Mouse (Mus musculus): ENCODE results near the gene Set. TPM values are rescaled to one million over a fixed set of nuclear protein-coding genes. Genes with fewer than 3 reads are reported as not detected.

The Set gene
- total and polyA plus RNA-seq, 3 experiments = 751 to 849 (median 806) TPM

DNA sequence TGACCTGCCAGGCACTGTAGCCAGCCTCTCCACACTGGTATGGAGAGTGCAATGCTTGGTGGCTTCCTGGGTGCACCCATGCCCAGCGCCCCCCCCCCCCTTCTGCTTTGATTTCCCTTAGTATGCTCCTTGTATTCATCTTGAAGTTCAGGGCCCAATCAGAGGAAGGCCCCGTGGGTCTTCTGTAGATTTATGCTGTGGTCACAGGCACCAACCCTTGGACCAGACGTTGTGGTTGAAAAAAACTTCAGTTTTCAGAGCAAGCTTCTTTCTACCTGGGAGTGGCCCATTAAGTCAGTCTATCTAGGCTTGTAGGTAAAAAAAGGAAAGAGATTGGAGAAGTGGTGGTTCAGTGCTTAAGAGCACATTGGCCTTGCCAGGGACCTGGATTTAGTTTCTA, 6.6 kb downstream of the Set start:
- no peaks in the 10 kb centered on the region for H3K27me3 ChIP-seq (ENCODE audit: insufficient read depth, low read length)
- H3K9me3 ChIP-seq (replicated peaks) = no peaks in the 10 kb centered on the region
- H3K36me3 ChIP-seq (replicated peaks) = peaks cover 20% of the 10 kb centered on the region
- ATAC-seq (ENCODE audit: extremely low read depth, insufficient number of reproducible peaks, low FRiP score, poor library complexity, severe bottlenecking) = no peak
- peaks cover 54% of the 10 kb centered on the region for H3K4me1 ChIP-seq (ENCODE audit: insufficient read depth, low read depth, low read length)
- H3K4me3 ChIP-seq (ENCODE audit: low read depth, low read length) = peak overlapping the region; percentile 80
- TF ChIP-seq GATA1 (IDR thresholded peaks at IDR 0.05; ENCODE audit: borderline replicate concordance, low read length) (no peak), POLR2AphosphoS5 (IDR thresholded peaks at IDR 0.05; ENCODE audit: insufficient replicate concordance, low read depth, low read length) (no peak), TAL1 (conservative IDR thresholded peaks at IDR 0.05; ENCODE audit: low read depth, low read length) (no peak)
- DNase-seq (ENCODE audit: low spot score) = no peak

DNA sequence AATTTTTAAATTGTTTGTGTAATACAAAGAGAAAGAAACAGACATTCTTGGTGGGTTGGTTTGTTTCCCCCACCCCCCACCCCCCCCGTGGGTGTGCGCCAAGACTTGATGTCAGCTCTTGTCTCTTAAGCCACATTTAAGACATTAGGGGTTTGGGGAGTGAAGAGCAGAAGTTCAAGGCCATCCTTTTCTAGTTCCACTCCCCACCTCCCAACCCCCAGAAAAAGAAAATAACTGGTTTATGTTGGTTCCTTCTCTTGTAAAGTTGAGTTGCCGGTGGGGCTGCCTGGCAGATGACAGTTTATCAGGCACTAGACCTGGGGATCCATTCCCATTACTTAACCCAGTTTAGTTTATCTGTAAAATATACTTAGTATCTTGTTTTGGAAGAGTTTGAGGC, 7.1 kb downstream of the Set start:
- Histone ChIP-seq H3K36me3 (replicated peaks) (peaks cover 25% of the 10 kb centered on the region), H3K27me3 (ENCODE audit: insufficient read depth, low read length) (no peaks in the 10 kb centered on the region), H3K4me1 (ENCODE audit: insufficient read depth, low read depth, low read length) (peaks cover 59% of the 10 kb centered on the region), H3K4me3 (ENCODE audit: low read depth, low read length) (peak overlapping the region; percentile 80), H3K9me3 (replicated peaks) (no peaks in the 10 kb centered on the region)
- DNase-seq (ENCODE audit: low spot score) (no peak), ATAC-seq (ENCODE audit: extremely low read depth, insufficient number of reproducible peaks, low FRiP score, poor library complexity, severe bottlenecking) (no peak)
- TF ChIP-seq GATA2 (IDR thresholded peaks at IDR 0.05; ENCODE audit: borderline replicate concordance, low read depth, low read length) = no peak
- TF ChIP-seq CTCF (IDR thresholded peaks at IDR 0.05; ENCODE audit: low read depth, low read length) = no peak
- no peak for TF ChIP-seq GATA1 (IDR thresholded peaks at IDR 0.05; ENCODE audit: borderline replicate concordance, low read length)
- no peak for TF ChIP-seq TAL1 (conservative IDR thresholded peaks at IDR 0.05; ENCODE audit: low read depth, low read length)

DNA sequence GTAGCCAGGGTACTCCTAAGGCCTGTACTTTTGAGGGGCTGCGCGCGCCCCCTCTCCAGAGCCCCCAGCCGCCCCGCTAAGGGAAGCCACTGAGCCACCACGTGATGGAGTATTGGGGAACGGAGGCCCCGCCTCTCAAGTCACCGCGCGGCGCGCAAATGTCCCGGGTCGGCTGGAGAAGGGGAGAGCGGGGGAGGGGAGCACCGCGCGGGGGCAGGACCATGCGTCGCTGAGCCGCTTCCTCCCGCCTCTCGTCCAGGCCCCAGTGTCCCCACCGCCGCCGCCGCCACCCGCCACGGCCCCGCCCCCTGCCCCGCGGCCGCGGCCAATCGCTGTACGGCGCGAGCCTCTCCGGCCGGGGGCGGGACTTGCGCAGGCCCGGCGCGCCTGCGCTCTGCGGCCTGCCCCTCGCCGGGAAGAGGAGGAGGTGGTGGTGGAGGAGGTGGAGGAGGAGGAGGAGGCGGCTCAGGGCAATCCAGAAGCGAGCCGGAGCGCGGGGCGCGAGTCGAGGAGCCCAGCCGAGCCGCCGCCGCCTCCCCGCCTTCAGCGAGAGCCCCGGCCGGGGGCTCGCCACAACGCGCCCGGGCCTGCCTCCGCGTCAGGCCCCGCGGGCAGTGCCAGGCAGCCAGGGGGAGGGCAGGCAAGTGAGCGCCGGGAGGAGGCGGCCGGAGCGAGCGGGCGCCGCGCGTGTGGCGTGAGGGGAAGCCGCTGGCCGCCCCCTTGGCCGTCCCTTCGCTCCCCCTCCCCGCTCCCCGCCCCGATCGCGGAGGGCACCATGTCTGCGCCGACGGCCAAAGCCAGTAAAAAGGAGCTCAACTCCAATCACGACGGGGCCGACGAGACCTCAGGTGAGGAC, 9.1 kb downstream of the Set start:
- H3K4me3 ChIP-seq (ENCODE audit: low read depth, low read length) = peak overlapping the region; percentile 92
- ATAC-seq (ENCODE audit: extremely low read depth, insufficient number of reproducible peaks, low FRiP score, poor library complexity, severe bottlenecking) (peak; percentile 66), DNase-seq (ENCODE audit: low spot score) (peak; percentile 93)
- TF ChIP-seq CTCF (IDR thresholded peaks at IDR 0.05; ENCODE audit: low read depth, low read length) = no peak
- no peak for TF ChIP-seq GATA1 (IDR thresholded peaks at IDR 0.05; ENCODE audit: borderline replicate concordance, low read length)
- TF ChIP-seq GATA2 (IDR thresholded peaks at IDR 0.05; ENCODE audit: borderline replicate concordance, low read depth, low read length) = no peak
- TF ChIP-seq POLR2AphosphoS5 (IDR thresholded peaks at IDR 0.05; ENCODE audit: insufficient replicate concordance, low read depth, low read length) = no peak
- TF ChIP-seq TAL1 (conservative IDR thresholded peaks at IDR 0.05; ENCODE audit: low read depth, low read length) = no peak
- H3K27me3 ChIP-seq (ENCODE audit: insufficient read depth, low read length) = no peaks in the 10 kb centered on the region
- peaks cover 41% of the 10 kb centered on the region for H3K36me3 ChIP-seq (replicated peaks)
- H3K4me1 ChIP-seq (ENCODE audit: insufficient read depth, low read depth, low read length) = peaks cover 62% of the 10 kb centered on the region
- no peaks in the 10 kb centered on the region for H3K9me3 ChIP-seq (replicated peaks)

DNA sequence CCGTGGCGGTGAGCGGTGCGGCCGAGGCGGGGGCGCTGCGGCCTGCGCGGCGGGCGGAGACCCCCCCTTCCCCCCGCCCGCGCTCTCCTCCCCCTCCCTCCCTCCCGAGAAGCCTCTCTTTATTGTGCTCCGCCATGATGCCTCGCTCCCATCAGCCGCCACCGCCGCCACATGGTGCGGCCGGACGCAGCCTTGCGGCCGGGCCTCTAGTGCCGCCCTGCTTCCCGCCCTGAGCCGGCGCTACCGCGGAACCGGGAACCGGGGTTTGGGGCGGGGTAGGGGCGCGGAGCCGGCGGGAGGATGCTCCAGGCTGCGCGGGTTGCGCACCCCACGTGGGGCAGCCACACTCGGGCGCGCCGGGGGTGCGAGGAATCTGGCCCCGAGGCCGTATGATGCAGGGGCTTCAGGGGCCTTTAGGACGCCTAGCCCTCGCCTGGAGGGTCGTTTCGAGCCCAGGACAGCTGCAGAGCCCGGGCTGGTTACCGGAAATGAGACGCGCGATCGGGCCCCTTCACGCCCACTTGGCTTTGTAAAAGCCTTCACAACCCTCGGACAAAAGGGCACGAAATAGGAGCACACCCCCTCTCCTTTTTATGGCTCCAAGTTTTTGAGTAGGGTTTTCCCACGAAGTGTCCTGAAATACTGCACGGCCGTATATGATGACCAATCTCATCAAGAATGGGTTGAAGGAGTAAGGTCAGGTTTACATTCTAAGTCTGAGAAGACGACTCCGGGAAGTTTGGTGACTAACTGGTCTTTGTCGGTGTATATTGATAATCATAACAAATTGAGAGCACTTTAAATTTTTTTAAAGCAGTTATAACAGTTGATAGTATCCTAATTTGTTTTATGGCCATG, 10.1 kb downstream of the Set start:
- no peaks in the 10 kb centered on the region for H3K9me3 ChIP-seq (replicated peaks)
- peak overlapping the region; percentile 92 for H3K4me3 ChIP-seq (ENCODE audit: low read depth, low read length)
- H3K36me3 ChIP-seq (replicated peaks) = peaks cover 43% of the 10 kb centered on the region
- no peaks in the 10 kb centered on the region for H3K27me3 ChIP-seq (ENCODE audit: insufficient read depth, low read length)
- DNase-seq (ENCODE audit: low spot score) (peak; percentile 52), ATAC-seq (ENCODE audit: extremely low read depth, insufficient number of reproducible peaks, low FRiP score, poor library complexity, severe bottlenecking) (no peak)
- no peak for TF ChIP-seq GATA2 (IDR thresholded peaks at IDR 0.05; ENCODE audit: borderline replicate concordance, low read depth, low read length)
- peaks cover 54% of the 10 kb centered on the region for H3K4me1 ChIP-seq (ENCODE audit: insufficient read depth, low read depth, low read length)

DNA sequence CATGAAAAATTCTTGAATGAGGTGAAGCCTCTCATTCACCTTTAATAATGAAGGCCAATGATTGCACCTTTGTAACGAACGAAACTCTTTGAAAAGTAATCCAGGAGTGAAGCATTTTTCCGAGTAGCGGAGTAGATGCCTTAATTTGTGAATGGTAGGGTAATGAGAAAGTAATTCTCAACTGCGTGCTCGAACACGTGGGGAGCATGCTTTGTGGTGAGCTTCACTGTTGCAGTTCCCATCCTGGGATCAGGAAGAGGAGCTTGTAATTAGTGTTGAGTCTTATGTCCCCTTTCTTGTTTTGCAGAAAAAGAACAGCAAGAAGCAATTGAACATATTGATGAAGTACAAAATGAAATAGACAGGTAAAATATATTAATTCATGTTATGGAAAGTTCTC, 10.8 kb downstream of the Set start:
- peak overlapping the region; percentile 92 for H3K4me3 ChIP-seq (ENCODE audit: low read depth, low read length)
- DNase-seq (ENCODE audit: low spot score) = no peak
- TF ChIP-seq TAL1 (conservative IDR thresholded peaks at IDR 0.05; ENCODE audit: low read depth, low read length) (no peak), GATA2 (IDR thresholded peaks at IDR 0.05; ENCODE audit: borderline replicate concordance, low read depth, low read length) (no peak), POLR2AphosphoS5 (IDR thresholded peaks at IDR 0.05; ENCODE audit: insufficient replicate concordance, low read depth, low read length) (no peak), CTCF (IDR thresholded peaks at IDR 0.05; ENCODE audit: low read depth, low read length) (no peak), GATA1 (IDR thresholded peaks at IDR 0.05; ENCODE audit: borderline replicate concordance, low read length) (no peak)
- H3K4me1 ChIP-seq (ENCODE audit: insufficient read depth, low read depth, low read length) = peaks cover 54% of the 10 kb centered on the region
- peaks cover 48% of the 10 kb centered on the region for H3K36me3 ChIP-seq (replicated peaks)
- H3K9me3 ChIP-seq (replicated peaks) = no peaks in the 10 kb centered on the region
- no peaks in the 10 kb centered on the region for H3K27me3 ChIP-seq (ENCODE audit: insufficient read depth, low read length)
- ATAC-seq (ENCODE audit: extremely low read depth, insufficient number of reproducible peaks, low FRiP score, poor library complexity, severe bottlenecking) = no peak

DNA sequence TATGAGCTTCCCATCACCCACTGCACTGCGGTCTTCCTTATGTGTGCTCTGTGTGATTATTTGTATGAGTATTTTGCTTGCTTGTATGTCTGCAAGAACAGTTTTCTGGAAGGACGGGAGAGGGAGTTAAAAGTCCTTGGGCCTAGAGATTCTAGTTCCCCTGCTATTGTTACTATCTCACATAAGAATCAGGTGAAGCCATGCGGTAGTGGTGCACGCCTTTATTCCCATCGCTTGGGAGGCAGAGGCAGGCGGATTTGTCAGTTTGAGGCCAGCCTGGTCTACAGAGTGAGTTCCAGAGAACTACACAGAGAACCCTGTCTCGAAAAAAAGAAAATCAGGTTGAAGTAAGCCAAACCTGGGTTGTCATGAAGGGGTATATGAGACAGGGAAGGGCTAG, 15.7 kb downstream of the Set start:
- Histone ChIP-seq H3K4me1 (ENCODE audit: insufficient read depth, low read depth, low read length) (peaks cover 52% of the 10 kb centered on the region), H3K36me3 (replicated peaks) (peaks cover 58% of the 10 kb centered on the region), H3K27me3 (ENCODE audit: insufficient read depth, low read length) (no peaks in the 10 kb centered on the region), H3K4me3 (ENCODE audit: low read depth, low read length) (no peak overlapping the region), H3K9me3 (replicated peaks) (no peaks in the 10 kb centered on the region)
- no peak for TF ChIP-seq TAL1 (conservative IDR thresholded peaks at IDR 0.05; ENCODE audit: low read depth, low read length)
- no peak for TF ChIP-seq GATA2 (IDR thresholded peaks at IDR 0.05; ENCODE audit: borderline replicate concordance, low read depth, low read length)
- no peak for TF ChIP-seq GATA1 (IDR thresholded peaks at IDR 0.05; ENCODE audit: borderline replicate concordance, low read length)
- no peak for TF ChIP-seq POLR2AphosphoS5 (IDR thresholded peaks at IDR 0.05; ENCODE audit: insufficient replicate concordance, low read depth, low read length)
- TF ChIP-seq CTCF (IDR thresholded peaks at IDR 0.05; ENCODE audit: low read depth, low read length) = no peak
- ATAC-seq (ENCODE audit: extremely low read depth, insufficient number of reproducible peaks, low FRiP score, poor library complexity, severe bottlenecking) (no peak), DNase-seq (ENCODE audit: low spot score) (no peak)
